Mouse (Mus musculus) ES-E14 (cell line): Measurements from ENCODE around the gene Dcaf8. TPM values are rescaled to one million over a fixed set of nuclear protein-coding genes. Genes with fewer than 3 reads are reported as not detected.

Experiments
- DNase-seq: peaks from one replicate; pipeline ENCODE4 v3.0.0-alpha.2; 2013; ENCODE audit warnings: low read depth, low spot score
- H3K27ac ChIP-seq: 2 replicates; pipeline ENCODE4 v1.5.1; 2012; ENCODE audit warnings: low read depth, mild to moderate bottlenecking, low read length, moderate library complexity, mixed read lengths; ENCODE audit not compliant: poor library complexity, insufficient read depth, severe bottlenecking
- H3K36me3 ChIP-seq: 2 replicates; pipeline ENCODE4 v1.6.1; 2012; ENCODE audit warnings: mild to moderate bottlenecking, low read length, moderate library complexity, mixed read lengths; ENCODE audit not compliant: control insufficient read depth, poor library complexity, insufficient read depth, severe bottlenecking
- H3K4me1 ChIP-seq, 2 experiments: fragments of 150-350 bp in 1 of 2; sonication (generic) in 1 of 2; 2 replicates each; pipeline ENCODE4 v1.6.1; 2012; ENCODE audit warnings: low read length in 2 of 2, mild to moderate bottlenecking in 1 of 2, mixed read lengths in 1 of 2; ENCODE audit not compliant: control insufficient read depth in 2 of 2, insufficient read depth in 2 of 2, poor library complexity in 1 of 2
- H3K4me3 ChIP-seq, 2 experiments: fragments of 150-350 bp in 1 of 2; sonication (generic) in 1 of 2; 2 replicates each; pipeline ENCODE4 v1.5.1; 2012; ENCODE audit warnings: low read length in 2 of 2, low read depth in 1 of 2, mild to moderate bottlenecking in 1 of 2, mixed read lengths in 1 of 2; ENCODE audit not compliant: insufficient read depth in 1 of 2, poor library complexity in 1 of 2, severe bottlenecking in 1 of 2
- H3K9ac ChIP-seq: 2 replicates; pipeline ENCODE4 v1.6.1; 2012; ENCODE audit warnings: low read depth, mild to moderate bottlenecking, low read length, mixed read lengths; ENCODE audit not compliant: poor library complexity, insufficient read depth, severe bottlenecking
- H3K9me3 ChIP-seq: fragments of 150-350 bp; sonication (generic); 2 replicates; pipeline ENCODE4 v1.6.1; 2012; ENCODE audit warnings: low read depth, mild to moderate bottlenecking, low read length; ENCODE audit not compliant: control insufficient read depth, insufficient read depth
- CHD2 ChIP-seq: IDR thresholded peaks from 2 replicates; pipeline ENCODE4 v1.6.1; 2014; ENCODE audit warnings: mild to moderate bottlenecking, low read depth, low read length, inconsistent platforms
- HCFC1 ChIP-seq: IDR thresholded peaks from 2 replicates; pipeline ENCODE4 v1.6.1; 2012; ENCODE audit warnings: low read length, inconsistent platforms, borderline replicate concordance; ENCODE audit not compliant: insufficient read depth
- MAFK ChIP-seq: IDR thresholded peaks from 2 replicates; pipeline ENCODE4 v1.6.1; 2014; ENCODE audit warnings: mild to moderate bottlenecking, low read depth, low read length, inconsistent platforms; ENCODE audit not compliant: insufficient read depth
- ZC3H11A ChIP-seq: IDR thresholded peaks from 2 replicates; pipeline ENCODE4 v1.6.1; 2012; ENCODE audit warnings: low read depth, mild to moderate bottlenecking, inconsistent platforms, low read length, borderline replicate concordance
- ZNF384 ChIP-seq: IDR thresholded peaks from 2 replicates; pipeline ENCODE4 v1.6.1; 2012; ENCODE audit warnings: low read depth, low read length, inconsistent platforms
- in situ Hi-C, 2 experiments: fragments of 600-800 bp; cut with MboI; formaldehyde crosslinking; loops; one replicate each; pipeline ENCODE4 v1.15.1; 2025; ENCODE audit warnings: low sequenced_read_pairs in 2 of 2, inconsistent platforms in 1 of 2; ENCODE audit not compliant: unreplicated experiment in 2 of 2
- total RNA-seq: library from RNA; depleted of rRNA; stranded (reverse); fragments of 300-350 nt; gene quantifications from 2 replicates; pipeline ENCODE4 v1.2.3, GENCODE M21; 2012

The Dcaf8 gene
- total RNA-seq, 1 experiment = 58.0 TPM

GRCm38 (mm10) chr1:172201967-172202880, 54.3 kb downstream of the Dcaf8 start:
- H3K9me3 ChIP-seq = no peaks in the 10 kb centered on the region
- H3K4me1 ChIP-seq = peaks cover 2 to 47% of the 10 kb centered on the region in 2 experiments; a peak in 3 of 4 replicates
- H3K27ac ChIP-seq = no peak overlapping the region
- H3K4me3 ChIP-seq = no peak overlapping the region
- H3K9ac ChIP-seq = no peak overlapping the region
- H3K36me3 ChIP-seq = peaks cover 18% of the 10 kb centered on the region; the same call in 1 of the 2 replicates
- DNase-seq = no peak
- in situ Hi-C loops = no loop called here
- TF ChIP-seq MAFK = no peak
- TF ChIP-seq HCFC1 = no peak

GRCm38 (mm10) chr1:172202894-172203522, 55.1 kb downstream of the Dcaf8 start:
- Histone ChIP-seq H3K36me3 (peaks cover 18% of the 10 kb centered on the region; the same call in 1 of the 2 replicates), H3K4me3 (no peak overlapping the region), H3K4me1 (peaks cover 2 to 47% of the 10 kb centered on the region in 2 experiments; a peak in 3 of 4 replicates), H3K27ac (no peak overlapping the region), H3K9ac (no peak overlapping the region), H3K9me3 (no peaks in the 10 kb centered on the region)
- TF ChIP-seq ZC3H11A = no peak
- DNase-seq = no peak
- in situ Hi-C loops = no loop called here

GRCm38 (mm10) chr1:172203566-172203965, 55.7 kb downstream of the Dcaf8 start:
- H3K4me1 ChIP-seq = peaks cover 2 to 47% of the 10 kb centered on the region in 2 experiments; a peak in 3 of 4 replicates
- no peak overlapping the region for H3K4me3 ChIP-seq
- in situ Hi-C loops = no loop called here
- no peak for TF ChIP-seq ZNF384
- no peak for TF ChIP-seq HCFC1
- no peak for TF ChIP-seq MAFK
- TF ChIP-seq ZC3H11A = no peak
- no peak for TF ChIP-seq CHD2
- H3K9me3 ChIP-seq = no peaks in the 10 kb centered on the region
- no peak overlapping the region for H3K27ac ChIP-seq
- no peak for DNase-seq
- peaks cover 14% of the 10 kb centered on the region; the same call in 1 of the 2 replicates for H3K36me3 ChIP-seq
- H3K9ac ChIP-seq = no peak overlapping the region

GRCm38 (mm10) chr1:172204033-172204813, 56.3 kb downstream of the Dcaf8 start:
- Histone ChIP-seq H3K4me3 (no peak overlapping the region), H3K4me1 (peaks cover 2 to 47% of the 10 kb centered on the region in 2 experiments; a peak in 3 of 4 replicates), H3K36me3 (peaks cover 14% of the 10 kb centered on the region; the same call in 1 of the 2 replicates), H3K27ac (no peak overlapping the region; the same call in 1 of the 2 replicates), H3K9ac (no peak overlapping the region), H3K9me3 (no peaks in the 10 kb centered on the region)
- in situ Hi-C loops = no loop called here
- no peak for DNase-seq
- no peak for TF ChIP-seq ZC3H11A
- TF ChIP-seq ZNF384 = no peak
- no peak for TF ChIP-seq MAFK
- no peak for TF ChIP-seq HCFC1
- no peak for TF ChIP-seq CHD2
